Mouse (Mus musculus): Measurements from ENCODE around the gene Stard13.
A peak's percentile ranks its signal among the peaks of the same experiment; 100 is the strongest.

The Stard13 gene

DNA sequence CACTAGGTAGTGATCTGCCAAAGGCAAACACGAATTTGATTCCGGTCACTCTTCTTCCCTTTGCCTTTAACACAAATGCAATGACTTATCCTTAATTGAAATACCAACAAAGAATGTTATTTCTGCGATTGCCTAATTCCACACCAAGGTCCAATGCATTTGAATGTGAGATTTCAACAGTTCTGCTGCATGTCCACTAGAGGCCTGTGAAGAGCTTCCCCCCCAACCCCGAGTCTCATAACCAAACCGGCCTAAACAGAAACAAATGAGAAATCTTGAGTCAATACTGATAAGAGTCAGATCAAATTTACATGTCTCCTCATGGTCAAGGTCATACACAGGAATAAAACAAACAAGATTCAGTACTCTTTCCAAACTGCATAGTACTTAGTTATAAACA is 91.4 kb downstream of the Stard13 start:
- peak; percentile 81 for ATAC-seq (ENCODE audit: low TSS enrichment)

DNA sequence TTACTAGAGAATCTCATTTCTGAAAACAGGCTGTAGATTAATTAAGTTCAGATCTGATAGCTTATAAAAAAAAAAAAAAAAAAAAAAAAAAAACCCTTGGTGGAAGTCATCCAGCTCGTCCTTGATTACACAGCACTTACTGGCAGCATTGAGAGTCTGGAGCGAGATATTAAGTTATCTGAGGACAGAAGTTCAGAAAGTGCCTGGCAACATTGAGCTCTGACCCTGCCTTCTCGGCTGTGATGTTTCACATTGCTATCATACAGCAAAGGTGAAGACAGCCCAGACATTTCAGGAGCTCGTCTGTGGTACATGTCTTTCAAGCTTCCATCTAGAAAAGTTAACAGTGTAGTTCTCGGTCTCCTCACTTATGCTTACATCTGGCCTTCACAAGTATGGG is 95.7 kb downstream of the Stard13 start:
- no peak for ATAC-seq (ENCODE audit: low TSS enrichment)

DNA sequence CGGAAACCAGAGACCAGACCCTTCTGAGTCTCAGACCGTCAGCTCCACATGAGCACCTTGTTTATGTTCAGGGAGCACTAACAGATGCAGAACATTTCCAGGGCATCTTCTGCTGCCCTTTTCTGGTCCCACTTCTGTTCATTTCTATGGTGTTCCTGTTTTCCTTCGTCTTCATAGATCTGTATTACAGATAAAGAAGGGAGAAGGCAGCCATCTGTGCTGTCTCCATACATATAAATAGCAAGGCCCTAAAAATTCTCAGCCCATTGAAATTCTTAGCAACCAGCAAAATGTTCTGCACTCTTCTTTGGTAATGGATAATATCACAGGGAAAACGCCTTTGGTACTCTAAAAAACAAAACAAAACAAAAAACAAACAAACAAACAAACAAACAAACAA is 96.3 kb downstream of the Stard13 start:
- peak; percentile 75 for ATAC-seq (ENCODE audit: low TSS enrichment)

DNA sequence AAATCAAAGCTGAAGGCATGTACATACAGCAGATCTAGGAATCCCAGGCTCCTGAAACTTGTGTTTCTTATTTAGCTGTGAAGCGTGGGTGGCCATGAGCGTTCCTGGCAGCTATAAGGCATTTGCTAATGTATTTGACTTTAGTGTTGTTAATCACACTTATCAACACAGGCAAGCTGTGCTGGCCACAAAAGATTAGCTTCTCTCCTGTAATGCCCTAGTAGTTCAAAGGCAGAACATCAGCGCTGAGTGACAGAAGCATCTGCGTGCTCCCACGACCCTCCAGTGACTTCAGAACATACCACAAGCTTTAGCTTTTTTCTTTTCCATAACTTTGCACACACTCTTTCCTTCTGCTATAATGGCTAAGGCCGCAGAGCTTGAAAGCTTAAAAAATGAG is 97.7 kb downstream of the Stard13 start:
- peak; percentile 68 for ATAC-seq (ENCODE audit: low TSS enrichment)

DNA sequence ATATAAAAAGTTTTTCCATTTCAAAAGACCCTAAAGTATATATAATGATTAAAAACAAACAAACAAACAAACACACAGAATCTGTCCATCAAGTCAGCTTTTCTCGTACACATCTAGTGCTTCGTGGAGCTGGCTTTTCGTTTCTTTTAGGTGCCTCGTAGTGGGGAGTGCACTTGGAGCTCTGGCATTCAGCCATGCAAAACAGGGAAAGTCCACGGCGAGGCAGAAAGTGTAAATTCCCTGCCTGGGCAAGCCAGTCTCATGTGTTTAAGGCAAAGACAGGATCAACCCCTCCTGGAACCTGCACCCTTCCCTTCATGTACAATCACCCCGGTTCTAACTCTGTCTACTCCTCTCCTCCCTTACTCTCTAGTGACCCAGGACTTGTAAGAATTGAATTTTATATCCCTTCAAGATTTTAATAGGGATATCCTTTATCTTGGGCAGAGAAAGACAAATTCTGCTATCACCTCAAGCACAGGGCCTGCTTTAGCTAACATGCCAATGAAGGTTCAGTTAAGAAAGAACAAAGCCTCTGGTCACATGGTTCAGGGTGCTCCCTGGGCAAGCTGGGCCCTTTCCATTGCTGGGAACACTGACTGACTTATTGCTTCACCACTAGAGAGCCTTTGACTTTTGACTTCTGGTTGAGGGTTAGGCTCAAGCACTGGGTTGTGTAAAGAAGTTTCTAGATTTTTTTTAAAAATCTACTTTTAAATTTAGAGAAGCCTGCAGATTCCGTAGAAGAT is 98.4 kb downstream of the Stard13 start:
- ATAC-seq (ENCODE audit: low TSS enrichment), result no peak

DNA sequence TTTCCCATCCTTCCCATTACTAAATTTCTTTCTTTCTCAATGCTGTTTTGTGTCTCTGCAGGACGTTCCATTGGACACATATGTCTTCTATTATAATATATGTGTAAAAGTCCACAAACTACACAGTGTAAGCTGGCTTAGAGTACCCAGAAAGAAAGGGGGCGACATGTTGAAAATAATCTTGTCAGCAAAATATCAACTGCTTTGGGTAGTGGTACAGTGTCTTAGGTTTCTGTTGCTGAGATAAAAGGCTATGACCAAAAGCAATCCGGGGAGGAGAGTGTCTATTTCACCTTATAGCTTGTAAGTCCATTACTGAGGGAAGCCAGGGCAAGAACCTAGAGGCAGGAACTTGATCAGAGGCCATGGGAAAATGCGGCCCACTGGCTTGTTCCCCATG is 99.4 kb downstream of the Stard13 start:
- no peak for ATAC-seq (ENCODE audit: low TSS enrichment)

DNA sequence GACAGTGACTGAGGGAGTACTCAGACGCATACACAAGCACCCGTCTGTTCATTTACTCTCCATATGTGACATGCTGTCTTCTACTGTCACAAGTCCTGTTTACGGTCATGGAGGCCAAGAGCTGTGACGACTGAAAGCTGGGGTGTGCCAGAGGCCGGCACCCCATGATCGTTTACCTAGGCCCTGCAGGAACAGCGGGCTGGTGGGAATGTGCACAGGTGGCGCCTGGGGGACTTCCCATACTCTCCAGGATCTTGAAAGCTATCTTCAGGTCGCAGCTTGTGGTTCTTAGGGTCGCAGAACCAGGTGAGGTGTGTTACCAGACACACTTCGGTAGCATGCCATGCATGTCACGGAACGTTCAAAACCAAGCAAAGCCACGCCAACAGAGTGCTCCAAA is 99.9 kb downstream of the Stard13 start:
- ATAC-seq (ENCODE audit: low TSS enrichment), result no peak

DNA sequence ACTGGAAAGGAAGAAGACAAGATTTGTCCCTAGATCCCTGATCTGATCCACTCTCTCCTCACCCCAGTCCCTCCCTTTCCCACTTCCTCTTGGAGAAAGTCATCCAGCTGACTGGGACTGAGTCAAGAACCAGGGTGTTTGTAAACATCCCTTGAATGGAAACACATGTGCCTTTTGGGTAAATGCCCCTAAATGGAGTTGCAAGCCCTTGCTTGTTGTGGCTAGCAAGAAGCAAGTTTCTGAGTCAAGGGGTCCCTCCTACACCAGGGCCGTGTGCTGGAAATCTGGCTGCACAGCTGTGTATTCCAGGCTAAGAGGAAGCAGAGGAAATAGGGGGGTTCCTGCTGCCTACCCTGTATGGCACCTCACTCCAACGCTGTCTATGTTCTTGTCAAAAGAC is 103.9 kb downstream of the Stard13 start:
- no peak for ATAC-seq (ENCODE audit: low TSS enrichment)

DNA sequence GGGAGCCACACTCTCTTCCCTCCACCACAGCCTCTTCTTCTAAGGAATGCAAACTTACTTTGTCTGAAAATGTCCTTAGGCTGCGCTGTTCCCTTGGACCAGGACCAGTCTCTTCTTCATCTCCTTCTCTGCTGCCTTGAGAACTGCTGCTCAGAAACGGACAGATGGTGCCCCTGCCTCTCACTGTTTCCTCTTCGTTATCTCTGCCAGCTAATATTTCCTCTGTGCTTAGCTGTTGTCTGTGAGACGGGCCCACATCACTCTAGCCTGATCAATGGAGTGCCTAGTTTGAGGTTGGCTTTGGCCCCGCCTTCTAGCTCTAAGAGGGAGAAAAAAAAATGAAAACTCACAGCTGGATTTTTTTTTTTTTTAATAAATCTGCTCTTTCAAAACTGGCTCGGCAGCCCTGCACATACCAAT is 106.3 kb downstream of the Stard13 start:
- ATAC-seq (ENCODE audit: low TSS enrichment), result peak; percentile 38; the same call in 1 of the 2 replicates

DNA sequence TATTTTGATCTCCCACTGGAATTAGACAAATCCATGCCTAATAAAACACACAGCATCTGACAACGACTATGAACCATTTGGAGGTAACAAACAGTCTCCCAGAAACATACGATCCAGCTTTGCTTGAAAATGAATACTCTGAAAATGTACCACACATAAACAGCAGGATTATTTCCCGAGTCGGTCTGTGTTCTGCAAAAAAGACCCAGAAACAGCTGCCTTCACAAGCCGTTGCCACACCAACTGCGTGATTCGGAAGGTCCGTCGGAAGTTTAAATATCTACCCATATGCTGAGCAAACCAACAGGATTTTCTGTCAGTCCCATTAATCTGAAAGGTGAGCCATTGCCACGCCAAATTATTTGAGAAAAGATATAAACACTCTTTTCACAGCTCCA is 107.0 kb downstream of the Stard13 start:
- ATAC-seq (ENCODE audit: low TSS enrichment), result no peak

DNA sequence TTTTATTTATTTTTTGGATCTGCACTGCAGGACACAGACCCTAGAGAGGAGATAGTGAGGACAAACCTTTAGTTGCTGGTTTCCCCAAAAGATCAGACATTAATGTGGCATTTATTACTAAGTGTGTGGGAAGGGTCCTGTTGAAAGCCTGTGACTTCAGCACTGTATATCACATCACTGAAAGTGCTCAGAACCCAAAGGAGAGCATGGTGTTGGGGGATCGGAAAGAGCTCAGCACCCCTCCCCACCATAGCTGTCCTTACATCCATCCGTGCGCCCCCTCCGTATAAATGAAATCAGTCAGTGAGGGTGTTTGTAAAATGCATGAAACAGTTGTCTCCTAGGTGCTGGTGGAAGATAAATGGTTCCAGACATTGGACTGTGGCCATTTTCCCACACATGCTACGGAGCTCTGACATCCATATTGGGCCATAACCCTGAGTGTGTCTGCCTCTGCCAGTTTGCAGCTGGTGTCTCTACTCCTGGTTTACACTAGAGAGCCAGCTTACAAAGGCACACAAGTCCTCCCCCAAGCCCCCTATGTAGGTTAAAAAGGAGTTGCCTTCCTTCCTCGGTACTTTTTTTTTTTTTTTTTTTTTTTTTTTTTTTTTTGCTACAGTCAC is 107.5 kb downstream of the Stard13 start:
- no peak for ATAC-seq (ENCODE audit: low TSS enrichment)

DNA sequence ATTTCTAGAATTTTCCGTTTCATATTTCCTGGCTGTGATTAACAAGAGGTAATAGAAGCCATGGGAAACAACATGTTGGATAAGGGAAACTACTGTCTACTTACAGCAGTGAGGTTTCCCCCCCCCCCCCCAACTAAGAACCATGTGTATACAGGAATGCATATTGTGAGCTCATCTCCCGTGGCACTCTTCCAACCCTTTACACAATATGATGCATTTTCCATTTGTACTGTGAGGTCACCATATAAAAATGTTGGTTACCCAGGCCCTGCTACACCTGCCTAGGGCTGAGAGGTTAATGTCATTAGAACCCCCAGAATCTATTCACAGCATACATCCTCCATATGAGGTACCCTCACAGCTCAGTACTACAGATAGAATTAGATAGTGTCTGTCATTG is 115.8 kb downstream of the Stard13 start:
- no peak for ATAC-seq (ENCODE audit: low TSS enrichment)

DNA sequence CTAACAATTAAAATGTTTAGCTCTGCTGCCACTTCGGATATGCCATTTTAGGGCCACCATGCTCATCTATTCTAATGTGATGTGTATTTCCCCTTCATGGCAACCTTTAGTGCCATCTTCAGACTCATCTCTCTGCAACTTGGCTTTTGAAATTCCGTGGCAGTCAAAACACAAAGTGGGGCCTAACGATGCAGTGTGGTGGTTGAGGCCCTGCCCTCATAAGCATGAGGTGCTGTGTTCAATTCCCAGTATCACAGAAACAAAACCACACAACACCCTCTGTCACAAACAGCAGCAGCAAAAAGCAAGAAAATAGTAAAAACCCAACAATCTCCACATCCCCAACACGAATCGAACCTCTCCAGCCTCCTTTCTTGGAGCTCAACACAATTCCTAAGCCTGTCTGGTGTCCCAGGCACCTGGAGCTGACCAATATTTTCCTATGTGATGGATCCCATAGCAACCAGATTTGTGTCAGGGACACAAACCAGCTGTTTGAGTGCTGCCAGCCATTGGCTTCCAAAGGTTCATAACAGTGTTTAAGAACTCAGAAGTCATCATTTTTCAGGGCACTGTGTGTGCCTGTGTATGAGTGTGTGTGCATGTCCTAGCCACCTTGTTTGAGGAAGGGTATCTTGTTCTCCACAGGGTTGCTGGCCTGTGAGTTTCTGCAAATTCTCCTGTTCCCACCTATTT is 117.3 kb downstream of the Stard13 start:
- no peak for ATAC-seq (ENCODE audit: low TSS enrichment)

DNA sequence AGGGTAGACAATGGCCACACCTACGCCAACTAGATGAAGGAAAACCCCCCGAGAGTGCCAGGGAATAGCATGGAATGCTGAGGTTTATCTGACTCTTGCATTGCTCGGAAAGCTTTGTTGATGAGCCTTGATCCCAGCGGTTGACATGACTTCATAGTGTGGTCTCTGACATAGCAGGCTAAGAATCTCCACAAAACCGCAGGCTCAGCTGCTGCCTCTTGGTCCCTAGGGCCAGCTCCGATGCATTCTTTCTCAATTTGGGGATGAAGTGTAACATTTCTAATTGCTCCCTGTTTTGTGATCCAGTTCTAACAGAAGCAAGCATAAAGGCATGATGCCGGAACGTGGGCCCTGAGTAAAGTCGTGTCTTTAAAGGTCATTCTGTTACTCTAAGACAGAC is 120.9 kb downstream of the Stard13 start:
- no peak for ATAC-seq (ENCODE audit: low TSS enrichment)

DNA sequence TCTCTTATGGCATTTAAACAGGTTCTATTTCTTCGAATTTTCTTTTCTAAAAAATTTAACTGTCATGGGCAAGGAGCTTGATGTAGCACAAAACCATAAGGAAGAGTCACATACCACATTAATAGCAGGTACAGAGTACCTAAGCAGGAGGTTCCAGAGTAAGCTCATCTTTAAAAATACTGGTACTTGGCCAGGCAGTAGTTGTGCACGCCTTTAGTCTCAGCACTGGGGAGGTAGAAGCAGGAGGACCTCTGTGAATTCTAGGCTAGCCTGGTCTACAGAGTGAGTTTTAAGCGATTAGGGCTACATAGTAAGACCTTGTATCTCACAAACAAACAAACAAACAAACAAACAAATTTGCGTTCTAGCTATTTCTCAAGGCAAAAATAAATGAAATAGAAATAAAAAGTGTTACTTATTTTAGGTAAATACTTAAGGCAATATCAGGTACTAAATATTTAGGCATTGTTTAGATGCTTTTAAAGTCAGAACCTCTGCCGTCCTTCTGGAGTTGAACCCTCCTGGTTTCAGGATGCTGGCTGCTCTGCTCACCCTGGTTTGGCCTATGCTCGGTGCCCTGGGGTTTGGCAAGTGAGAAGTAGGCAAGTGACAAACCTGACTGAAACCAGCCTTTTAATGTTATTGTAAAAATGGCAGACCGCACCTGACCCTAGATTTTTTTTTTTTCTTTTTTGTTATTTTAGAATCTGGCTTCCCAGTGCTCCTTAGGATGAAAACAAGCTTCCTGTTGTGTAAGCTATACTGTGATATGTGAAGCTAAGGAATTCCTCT is 122.4 kb downstream of the Stard13 start:
- ATAC-seq (ENCODE audit: low TSS enrichment), result no peak

DNA sequence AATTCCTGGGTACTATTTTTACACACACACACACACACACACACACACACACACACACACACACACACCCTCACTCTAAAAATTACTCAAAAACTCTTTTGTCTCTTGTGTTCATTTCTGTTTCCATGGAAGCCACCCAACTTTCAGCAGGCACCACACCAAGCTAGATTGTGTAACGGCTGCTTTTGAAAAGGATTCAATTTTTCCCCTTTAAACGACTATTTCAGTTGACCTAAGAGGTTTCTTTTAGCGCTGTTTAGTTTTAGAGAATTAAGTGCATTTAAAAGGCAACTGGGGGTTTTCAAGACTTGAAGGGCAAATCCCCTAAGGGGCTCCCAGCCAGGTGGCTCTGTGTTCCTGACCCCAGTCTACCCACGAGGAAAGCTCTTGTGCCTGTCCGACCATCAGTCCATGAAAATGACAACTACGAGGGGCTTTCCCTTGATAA is 123.2 kb downstream of the Stard13 start:
- peak; percentile 81 for ATAC-seq (ENCODE audit: low TSS enrichment)

DNA sequence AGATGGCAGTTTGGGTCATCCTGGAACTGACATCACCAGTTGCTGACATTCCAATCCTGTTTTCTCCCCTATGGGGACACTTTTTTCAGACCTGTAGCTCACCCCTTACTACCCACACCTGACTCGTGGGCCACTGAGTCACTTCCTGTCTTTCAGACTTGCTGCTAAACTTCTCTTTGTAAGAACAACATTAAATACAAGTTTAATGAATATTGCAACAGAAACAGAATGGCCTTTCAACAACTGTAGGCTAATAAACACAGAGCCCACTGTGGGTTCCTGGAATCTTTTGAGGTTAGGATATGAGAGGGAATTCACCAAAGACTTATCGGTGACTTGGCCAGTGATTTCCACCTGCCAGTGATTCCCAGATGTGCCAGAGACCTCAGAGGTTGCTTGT is 123.8 kb downstream of the Stard13 start:
- ATAC-seq (ENCODE audit: low TSS enrichment), result no peak

DNA sequence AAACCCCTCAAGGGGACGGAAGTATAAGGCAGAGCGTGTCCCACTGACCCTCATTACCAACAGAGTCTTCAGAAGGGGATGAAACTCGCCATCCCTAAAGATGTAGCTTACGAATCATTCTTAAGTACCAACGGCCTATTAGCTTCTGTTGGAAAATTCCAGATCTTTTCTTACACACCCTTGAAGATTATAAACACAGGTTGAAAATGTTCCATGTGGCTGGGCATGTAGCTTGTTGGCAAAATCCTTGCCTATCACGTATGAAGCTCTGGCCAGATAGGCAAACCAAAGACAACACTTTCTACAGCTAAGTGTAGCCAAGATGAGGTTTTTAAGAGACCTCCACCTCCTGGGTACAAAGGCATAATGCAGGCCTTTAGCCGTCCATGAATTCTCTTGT is 124.7 kb downstream of the Stard13 start:
- ATAC-seq (ENCODE audit: low TSS enrichment), result no peak

DNA sequence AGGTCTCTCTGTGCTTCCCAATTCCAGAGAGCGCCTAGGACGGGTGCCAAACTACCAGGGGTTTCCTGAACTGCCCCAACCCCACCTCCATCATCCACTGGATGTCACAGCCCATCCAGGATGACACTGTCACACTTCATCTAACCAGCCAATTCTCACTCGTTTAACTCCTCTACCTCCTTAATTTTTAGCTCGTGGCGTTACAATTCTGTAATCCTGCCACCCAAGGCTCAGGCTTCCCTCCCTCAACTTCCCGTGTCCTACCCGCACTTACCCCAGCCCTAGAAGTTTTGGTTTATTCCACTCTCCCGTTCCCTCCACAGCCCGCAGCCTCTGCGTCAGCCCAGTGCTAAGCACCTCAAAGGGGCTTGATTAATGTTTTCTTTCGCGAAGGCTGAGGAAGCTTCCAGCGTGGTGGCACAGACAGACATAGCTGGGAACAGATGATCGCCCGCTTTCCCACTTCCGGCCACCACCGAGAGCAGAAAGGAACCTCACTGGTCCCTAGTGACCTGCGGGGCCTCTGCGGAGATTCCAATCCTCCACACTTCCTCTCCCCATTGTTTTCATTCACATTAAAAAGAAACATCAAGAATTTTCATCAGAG is 125.2 kb downstream of the Stard13 start:
- no peak for ATAC-seq (ENCODE audit: low TSS enrichment)

DNA sequence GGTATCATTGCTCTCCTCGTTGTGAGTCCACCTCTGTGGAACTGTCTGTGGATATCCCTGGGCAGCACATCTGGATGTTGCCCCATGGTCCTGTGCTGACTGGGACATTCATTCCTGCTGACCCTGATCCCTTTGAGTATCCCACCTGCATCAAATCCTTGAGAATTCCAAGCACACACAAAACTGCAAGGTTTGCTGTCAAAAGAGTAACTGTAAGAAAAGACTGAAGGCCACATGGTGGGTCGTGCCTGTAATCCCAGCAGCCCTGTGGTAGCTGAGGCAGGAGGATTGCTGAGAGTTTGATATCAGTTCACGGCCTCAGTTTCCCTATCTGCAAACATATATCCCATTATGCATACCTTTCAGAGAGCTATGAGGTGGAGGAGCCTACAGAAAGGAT is 126.8 kb downstream of the Stard13 start:
- ATAC-seq (ENCODE audit: low TSS enrichment), result no peak

DNA sequence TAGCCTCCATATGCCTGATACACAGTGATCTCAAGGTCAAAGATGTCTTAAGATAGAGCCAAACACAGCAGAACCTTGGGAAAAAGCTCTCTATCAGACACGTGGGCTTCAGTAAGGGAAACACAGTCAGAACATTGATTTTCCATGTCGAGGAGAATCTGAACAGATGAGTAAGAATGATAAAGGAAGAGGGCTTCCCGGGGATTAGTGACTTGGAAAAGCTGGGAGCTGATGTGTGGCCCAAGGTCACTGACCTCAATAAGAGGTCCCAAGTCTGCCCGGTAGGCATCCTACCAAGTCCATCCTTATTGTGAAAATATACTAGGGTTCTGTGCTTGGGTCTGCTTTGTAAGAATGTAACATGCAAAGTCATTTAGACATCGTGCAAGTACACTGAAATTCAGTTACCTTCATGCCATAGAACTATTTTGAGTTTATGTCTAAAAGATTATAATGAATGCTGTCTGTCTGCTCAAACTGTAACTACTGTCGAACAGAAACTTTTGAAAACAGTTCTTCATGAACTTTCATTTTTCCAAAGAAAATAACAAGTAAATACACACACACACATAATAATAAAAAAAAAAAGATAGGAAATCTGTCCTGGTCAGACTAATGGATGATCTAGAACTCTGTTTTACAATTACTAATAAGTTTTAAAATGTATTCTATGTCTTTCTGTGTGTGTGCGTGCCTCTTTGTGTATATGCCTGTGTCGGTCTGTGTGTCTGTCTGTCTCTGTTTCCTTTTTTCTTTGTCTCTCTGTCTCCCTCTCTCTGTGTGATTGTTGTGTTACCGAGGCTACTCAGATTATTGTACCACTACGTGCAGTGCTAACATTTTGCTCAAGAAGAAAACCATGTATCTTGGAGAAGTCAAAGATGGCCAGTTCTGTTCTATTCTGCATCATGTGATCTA is 128.3 kb downstream of the Stard13 start:
- no peak for ATAC-seq (ENCODE audit: low TSS enrichment)
